Mouse (Mus musculus) left cerebral cortex, adult 8-10 months (tissue): ENCODE data around the gene Xirp1. TPM values are rescaled to one million over a fixed set of nuclear protein-coding genes. Genes with fewer than 3 reads are reported as not detected.

Experiments
- DNase-seq, 2 experiments: peaks; one replicate each; pipeline ENCODE4 v3.0.0; 2022; ENCODE audit warnings: low spot score in 2 of 2
- total RNA-seq, 4 experiments: library from RNA; stranded (reverse); gene quantifications; 2 replicates each; pipeline ENCODE4 v1.2.4; 2022

The Xirp1 gene
- total RNA-seq, 4 experiments from 2014 or later = 0.07 to 0.51 (median 0.31) TPM

DNA sequence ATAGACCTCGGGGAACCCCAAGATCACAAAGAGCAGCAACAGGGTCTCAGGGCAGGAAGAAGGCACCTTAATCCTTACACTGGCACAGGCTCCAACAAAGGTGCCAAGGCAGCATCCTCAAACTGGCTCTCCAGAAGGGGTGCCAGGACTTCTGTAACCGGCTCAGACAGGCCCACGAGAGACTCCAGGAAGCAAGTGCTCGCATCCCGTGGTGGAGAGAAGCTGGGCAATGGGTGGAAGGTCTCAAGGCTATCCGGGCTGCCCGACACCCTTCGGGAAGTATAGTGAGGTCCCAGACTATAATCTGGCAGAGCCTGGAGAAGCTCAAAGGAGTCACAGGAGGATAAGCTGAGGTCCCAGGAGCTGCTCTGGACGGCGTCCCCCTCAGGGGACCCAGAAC is 51.2 kb downstream of the Xirp1 start:
- DNase-seq = no peak

- DNase-seq = no peak
Measured at GRCm38 (mm10) chr9:119970763-119971656, 52.4 kb downstream of the Xirp1 start.

- no peak for DNase-seq
Measured at GRCm38 (mm10) chr9:119970221-119970620, 53.2 kb downstream of the Xirp1 start.

DNA sequence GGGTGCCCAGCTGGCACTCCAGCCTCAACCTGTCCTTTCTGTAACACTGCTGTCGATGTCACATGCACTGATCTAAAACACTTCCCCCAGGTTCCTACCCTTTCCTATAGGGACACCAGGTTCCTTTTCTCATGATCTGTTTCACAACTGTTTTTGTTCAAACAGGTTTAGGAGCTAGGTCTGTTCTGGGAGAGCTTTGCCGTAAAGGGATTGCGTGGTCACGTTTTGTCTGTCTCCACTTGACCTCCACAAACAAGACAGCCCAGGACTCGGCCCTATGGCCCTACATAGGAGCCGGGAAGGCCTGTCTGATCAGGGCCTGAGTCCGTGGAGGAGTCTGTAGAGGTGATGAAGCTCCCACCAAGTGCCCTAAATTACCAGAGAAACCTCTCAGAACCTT is 53.6 kb downstream of the Xirp1 start:
- no peak for DNase-seq

DNA sequence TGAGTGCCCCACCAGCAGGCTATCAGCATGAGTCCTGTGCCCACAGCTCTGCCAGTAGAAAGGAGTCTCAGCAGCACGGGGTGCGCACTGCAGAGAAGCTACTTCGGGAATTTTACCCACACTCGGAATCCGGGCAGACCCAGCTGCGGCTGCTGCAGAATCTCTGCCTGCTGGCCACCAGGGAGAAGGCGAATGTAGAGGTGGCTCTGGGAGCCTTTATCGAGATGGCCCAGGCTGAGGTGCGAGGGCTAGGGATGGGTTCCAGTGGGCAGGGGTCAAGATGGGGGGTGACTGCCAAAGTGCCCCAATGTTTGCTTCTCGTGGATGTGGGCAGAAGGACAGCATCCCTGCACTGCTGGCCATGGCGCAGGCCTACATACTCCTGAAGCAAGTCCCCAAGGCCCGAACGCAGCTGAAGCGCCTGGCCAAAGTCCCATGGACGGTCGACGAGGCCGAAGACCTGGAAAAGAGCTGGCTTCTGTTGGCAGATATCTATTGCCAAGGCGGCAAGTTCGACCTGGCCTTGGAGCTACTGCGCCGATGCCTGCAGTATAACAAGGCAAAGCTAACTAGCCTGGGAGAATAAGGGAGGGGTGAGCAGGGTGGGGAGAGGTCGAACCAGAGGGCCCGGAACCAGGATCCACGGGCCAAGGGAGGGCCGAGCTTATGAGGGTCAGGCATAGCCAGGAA is 57.0 kb downstream of the Xirp1 start:
- DNase-seq = no peak

- DNase-seq = no peak
Measured at GRCm38 (mm10) chr9:119965186-119965585, 58.2 kb downstream of the Xirp1 start.

DNA sequence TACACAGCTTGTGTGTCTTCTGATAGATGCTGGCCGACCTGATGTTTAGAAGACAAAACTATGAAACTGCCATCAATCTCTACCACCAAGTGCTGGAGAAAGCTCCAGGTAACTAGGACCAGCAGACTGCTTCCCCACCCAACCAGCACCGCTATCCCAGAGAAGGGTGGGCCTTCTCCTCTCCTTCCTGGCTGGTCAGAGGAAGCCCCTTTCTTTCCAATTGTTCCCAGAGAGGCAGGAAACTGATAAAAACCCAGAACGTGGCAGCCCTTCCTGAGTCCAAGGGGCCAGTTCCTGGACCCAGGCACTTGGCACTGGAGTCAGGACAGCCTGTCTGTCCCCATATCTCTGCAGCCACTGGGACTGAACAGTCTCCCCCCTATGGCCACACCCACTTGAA is 59.2 kb downstream of the Xirp1 start:
- no peak for DNase-seq

Other genes with a start within 250 kb of the Xirp1 start
- under 1 TPM; 0.15 to 0.27 (median 0.16) TPM for gene Scn11a, start 198.1 kb downstream of the Xirp1 start, total RNA-seq
- 10 to 100 TPM; 71.9 to 79.6 (median 78.1) TPM for gene Wdr48, start 128.7 kb downstream of the Xirp1 start, total RNA-seq
- gene Gorasp1, start 86.0 kb downstream of the Xirp1 start, total RNA-seq = 10 to 100 TPM; 32.8 to 40.9 (median 36.8) TPM
- gene Ttc21a, start 86.0 kb downstream of the Xirp1 start, total RNA-seq = 1 to 10 TPM in 1 of 4 experiments, under 1 TPM in 3; 0.70 to 1.2 (median 0.81) TPM
- gene Csrnp1, start 38.9 kb downstream of the Xirp1 start, total RNA-seq = 10 to 100 TPM; 13.4 to 25.5 (median 14.7) TPM
- 10 to 100 TPM; 33.1 to 69.0 (median 47.4) TPM for gene Cx3cr1, start 46.3 kb upstream of the Xirp1 start, total RNA-seq
- gene Ccr8, start 68.5 kb upstream of the Xirp1 start, total RNA-seq = not detected
- gene Slc25a38, start 86.8 kb upstream of the Xirp1 start, total RNA-seq = 10 to 100 TPM; 21.0 to 24.1 (median 22.5) TPM
- 100 to 1,000 TPM; 420 to 493 (median 451) TPM for gene Rpsa, start 104.1 kb upstream of the Xirp1 start, total RNA-seq
- gene Mobp, start 126.1 kb upstream of the Xirp1 start, total RNA-seq = 100 to 1,000 TPM; 408 to 480 (median 458) TPM